Mouse (Mus musculus) E14TG2a.4 (cell line): ENCODE results near the gene Hypk.

Source experiments
- CTCF ChIP-seq: conservative IDR thresholded peaks from 2 replicates; pipeline ENCODE4 v1.5.1; 2014; ENCODE audit warnings: low read length
- NANOG ChIP-seq: IDR thresholded peaks from 2 replicates; pipeline ENCODE4 v1.6.1; 2014; ENCODE audit warnings: borderline replicate concordance, low read length, mixed read lengths
- POU5F1 ChIP-seq: IDR thresholded peaks from 2 replicates; pipeline ENCODE4 v1.6.1; 2014; ENCODE audit warnings: low read length, borderline replicate concordance

- TF ChIP-seq CTCF (no peak), POU5F1 (no peak), NANOG (no peak)
Observed at GRCm38 (mm10) chr2:121418476-121418875, 34.6 kb upstream of the Hypk start.
